Mouse (Mus musculus) hindbrain, embryonic 10.5 days (tissue): ENCODE measurements around the gene Ndufs3. TPM values are rescaled to one million over a fixed set of nuclear protein-coding genes. Genes with fewer than 3 reads are reported as not detected.

Experiments used
- polyA plus RNA-seq: library from polyadenylated mRNA; unstranded; fragments of >200 nt; fragmentation: Nextera tagmentation; extraction: Ambion mirVana; gene quantifications from 2 replicates; pipeline ENCODE4 v1.2.1, GENCODE M21; 2016

Gene Ndufs3
- polyA plus RNA-seq, 1 experiment from 2014 or later: 220 TPM

Other genes starting within 250 kb of the Ndufs3 start
- gene Nup160, start 227.6 kb downstream of the Ndufs3 start, polyA plus RNA-seq: 51.0 and 60.0 TPM in 2 replicates
- gene Fnbp4, start 159.5 kb downstream of the Ndufs3 start, polyA plus RNA-seq: 107 and 119 TPM in 2 replicates
- gene Agbl2, start 122.1 kb downstream of the Ndufs3 start, polyA plus RNA-seq: 1.1 and 1.5 TPM in 2 replicates
- gene Mtch2, start 57.7 kb downstream of the Ndufs3 start, polyA plus RNA-seq: 234 and 244 TPM in 2 replicates
- 2.4 and 9.6 TPM in 2 replicates for gene C1qtnf4, start 19.0 kb downstream of the Ndufs3 start, polyA plus RNA-seq
- 55.9 and 56.8 TPM in 2 replicates for gene Kbtbd4, start 87 bp downstream of the Ndufs3 start, polyA plus RNA-seq
- 129 and 141 TPM in 2 replicates for gene Celf1, start 35.6 kb upstream of the Ndufs3 start, polyA plus RNA-seq
- gene Rapsn, start 130.8 kb upstream of the Ndufs3 start, polyA plus RNA-seq: 0.41 and 1.7 TPM in 2 replicates
- gene Psmc3, start 149.2 kb upstream of the Ndufs3 start, polyA plus RNA-seq: 341 and 347 TPM in 2 replicates
- 21.3 and 25.8 TPM in 2 replicates for gene Slc39a13, start 165.6 kb upstream of the Ndufs3 start, polyA plus RNA-seq
- gene Spi1, start 177.6 kb upstream of the Ndufs3 start, polyA plus RNA-seq: 4.3 TPM in 2 replicates
- 0.32 TPM in 1 of 2 replicates, not detected in the other for gene Mybpc3, start 213.3 kb upstream of the Ndufs3 start, polyA plus RNA-seq